Mouse (Mus musculus): ENCODE measurements around the gene Bves. TPM values are rescaled to one million over a fixed set of nuclear protein-coding genes. Genes with fewer than 3 reads are reported as not detected.
"Not testable (repeated sequence)": the region's sequence is repeated elsewhere in the genome, so short reads cannot be mapped to it uniquely, and the experiment has no call there.

Bves gene
- total RNA-seq (2021): 10 to 100 TPM; 83.4 to 85.3 TPM

DNA sequence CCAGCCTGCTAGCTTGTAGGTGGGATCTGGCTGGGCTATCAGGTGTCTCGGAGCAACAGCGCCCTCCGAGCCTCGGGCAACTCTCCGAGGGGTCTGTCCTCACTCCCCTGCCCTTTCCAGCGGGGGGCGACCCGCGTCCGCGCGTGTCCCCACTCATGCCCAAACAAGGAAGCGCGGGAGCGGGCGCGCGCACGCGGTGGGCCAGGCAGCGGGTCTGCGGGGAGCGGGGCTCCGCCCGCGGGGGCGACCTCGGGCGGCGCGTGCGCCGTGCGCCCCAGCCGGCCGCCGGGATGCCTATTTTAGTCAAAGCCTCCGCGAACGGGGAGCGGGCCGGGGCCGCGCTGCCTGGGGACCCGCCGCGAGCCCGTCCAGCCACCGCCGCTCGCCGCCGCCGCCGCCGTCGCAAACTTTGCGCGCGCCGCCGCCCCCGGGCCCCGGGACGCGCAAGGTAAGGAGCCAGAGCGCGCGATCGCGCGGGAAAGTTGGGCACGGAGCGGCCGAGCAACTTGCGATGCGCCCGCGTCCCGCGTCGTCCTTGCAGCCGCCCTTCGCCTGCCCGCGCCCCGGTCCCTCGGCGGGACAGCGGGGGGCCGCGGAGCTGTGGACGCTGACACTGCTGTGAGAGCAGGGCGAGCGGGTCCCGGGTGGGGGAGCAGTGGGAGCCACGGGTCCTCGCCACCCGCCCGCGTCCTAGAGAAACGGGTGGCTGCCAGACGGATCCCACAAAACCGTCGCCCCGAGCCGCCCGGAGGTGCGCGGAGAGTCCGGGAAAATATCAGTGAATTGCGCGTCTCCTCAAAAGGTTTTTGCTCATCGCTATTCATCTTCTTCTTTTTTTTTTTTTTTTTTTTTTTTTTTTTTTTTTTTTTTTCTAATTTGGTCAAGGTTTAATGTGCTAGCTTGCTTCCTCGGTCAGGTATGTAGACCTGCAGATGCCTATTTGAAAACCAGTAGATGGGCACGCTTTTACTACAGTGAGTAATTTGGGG lies at the start of gene Bves:
TSS of gene Bves (plus strand) at position 339 of the 989 bp plus-strand sequence.
- peak; percentile 81 for DNase-seq

DNA sequence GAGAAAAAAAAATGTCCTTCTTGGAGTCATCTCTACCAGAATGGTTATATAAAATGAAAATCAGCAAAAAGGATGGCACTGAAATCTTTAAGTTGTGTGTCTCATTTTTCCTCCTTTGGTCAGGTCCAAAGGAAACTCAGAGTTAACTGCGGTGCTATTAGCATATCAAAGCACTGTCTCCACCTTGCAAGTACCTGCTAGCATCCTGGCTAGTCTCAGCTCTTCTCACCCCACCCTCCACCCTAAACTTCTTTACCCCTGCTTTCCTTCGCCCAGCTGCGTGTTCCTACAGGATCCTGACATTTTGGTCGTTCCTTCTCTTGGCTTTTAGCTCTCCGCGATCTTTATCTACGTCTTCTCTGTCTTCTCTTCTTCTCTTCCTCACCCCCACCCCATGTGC lies 47.2 kb upstream of the Bves start:
- no peak for DNase-seq

DNA sequence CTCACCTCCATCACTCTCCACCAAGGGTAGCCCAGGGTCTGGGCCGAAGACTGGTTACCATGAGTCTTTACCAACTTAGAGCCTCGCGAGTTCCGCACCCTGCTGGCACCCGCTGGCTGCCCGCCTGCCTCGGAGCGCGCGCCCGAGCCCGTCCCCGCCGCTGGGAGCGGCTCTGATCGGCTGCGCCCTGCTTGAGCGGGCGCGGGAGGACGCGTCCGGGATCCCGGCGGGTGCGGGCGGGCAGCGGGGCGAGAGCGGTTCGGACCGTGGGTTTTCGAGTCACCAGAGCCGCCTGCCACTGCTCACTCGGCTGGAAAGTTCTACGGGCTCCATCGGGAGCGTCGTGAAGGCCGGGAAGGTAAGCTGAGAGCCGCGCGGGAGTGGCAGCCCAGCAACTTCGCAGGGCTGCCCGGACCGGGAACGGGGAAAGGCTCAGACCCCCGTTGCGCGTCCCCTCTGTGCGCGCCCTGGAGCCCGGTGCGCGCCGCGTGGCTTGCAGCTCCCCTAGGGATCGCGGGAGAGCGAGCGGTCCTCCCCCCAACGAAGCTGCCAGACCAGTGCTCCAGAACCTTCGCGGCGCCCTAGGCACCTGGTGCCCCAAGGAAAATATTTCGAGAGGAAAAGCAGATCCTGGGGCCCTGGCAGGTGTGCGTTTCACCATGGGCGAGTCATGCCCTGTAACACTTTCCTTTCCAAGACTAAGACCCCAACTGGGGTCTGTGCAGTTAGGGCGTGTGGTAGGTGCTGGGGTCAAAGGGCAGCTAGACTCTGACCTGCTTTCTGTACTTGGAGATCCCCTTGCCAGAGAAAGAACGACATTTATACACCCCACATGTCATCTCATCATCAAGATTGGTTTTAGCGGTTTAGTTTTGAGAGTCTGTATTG lies 46.1 kb upstream of the Bves start:
- peak; percentile 72 for DNase-seq

DNA sequence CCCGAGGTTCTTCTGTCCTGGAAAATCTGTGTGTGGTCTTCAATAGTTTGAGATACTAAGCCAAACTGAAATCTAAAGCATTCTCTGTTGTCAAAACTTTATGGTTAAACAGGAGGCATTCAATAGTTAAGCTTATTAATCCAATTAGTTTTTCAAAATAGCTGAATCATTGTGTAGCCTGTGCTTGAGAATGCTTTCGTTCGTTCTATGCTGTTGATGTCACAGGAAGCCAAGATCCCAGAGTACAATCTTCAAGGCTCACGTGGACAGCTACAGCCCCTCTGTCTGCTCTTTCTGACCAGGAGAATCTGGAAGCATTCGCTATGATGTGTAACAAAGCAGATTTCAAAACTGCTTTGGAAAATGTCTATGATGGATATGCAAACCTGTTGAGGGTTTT lies 45.0 kb upstream of the Bves start:
- no peak for DNase-seq

GRCm38 (mm10) chr10:45292159-45292558 lies 43.4 kb upstream of the Bves start:
- not testable (repeated sequence) for DNase-seq

- no peak for DNase-seq
These were observed 40.5 kb upstream of the Bves start for GRCm38 (mm10) chr10:45295093-45295492.

GRCm38 (mm10) chr10:45298503-45298902 lies 37.1 kb upstream of the Bves start:
- no peak for DNase-seq

DNA sequence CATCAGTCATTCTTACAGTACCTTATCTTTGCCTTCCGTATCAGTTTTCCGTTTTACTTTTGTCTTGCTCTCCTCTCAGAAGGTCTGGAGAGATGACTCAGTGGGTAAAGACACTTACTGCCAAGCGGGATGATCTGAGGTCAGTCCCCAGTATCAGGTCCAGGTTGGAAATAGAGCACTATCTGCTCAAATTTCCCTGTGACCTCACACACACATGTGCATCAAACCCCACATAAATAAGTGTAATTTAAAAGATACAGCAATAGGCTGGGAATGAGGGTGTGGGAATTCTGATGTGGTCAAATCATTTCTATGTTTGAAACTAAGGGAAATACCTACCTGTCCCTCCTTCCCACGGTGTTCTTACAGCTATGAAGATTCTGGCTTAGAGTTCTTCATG lies 36.1 kb upstream of the Bves start:
- DNase-seq: no peak

DNA sequence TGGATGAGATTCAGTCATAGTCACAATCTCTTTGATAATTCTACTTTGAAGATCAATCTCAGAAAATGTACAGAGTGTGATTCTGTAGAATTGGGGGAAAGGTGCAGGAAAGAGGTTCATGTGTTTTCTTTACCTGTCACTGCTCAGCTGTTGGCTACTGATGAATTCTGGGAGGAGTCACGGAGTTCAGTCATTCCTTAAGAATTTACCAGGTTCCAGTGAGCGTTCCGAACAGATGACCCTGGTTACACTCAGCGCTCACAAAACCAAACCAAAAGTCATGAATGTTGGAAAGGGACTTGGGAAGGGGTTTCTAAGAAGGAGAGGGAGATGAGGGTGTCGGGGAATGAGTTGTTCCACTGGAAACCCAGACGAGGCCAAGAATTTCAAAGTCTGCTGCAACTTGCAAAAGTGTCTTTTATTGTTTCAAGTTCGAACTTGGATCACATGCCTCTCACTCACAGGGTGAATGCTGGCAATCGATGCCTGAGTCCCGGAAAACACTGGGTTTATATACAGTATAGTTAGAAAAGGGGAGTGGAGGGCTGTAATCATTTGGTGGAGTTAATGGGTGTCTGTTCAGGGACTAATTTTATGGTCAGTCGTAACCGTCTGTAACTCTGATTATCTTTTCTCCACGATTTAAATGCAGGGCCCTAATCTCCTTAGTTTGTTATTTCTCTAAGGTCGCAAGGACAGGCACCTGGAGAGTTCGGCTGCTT lies 32.1 kb upstream of the Bves start:
- DNase-seq: no peak

GRCm38 (mm10) chr10:45305173-45305572 lies 30.4 kb upstream of the Bves start:
- DNase-seq: no peak

DNA sequence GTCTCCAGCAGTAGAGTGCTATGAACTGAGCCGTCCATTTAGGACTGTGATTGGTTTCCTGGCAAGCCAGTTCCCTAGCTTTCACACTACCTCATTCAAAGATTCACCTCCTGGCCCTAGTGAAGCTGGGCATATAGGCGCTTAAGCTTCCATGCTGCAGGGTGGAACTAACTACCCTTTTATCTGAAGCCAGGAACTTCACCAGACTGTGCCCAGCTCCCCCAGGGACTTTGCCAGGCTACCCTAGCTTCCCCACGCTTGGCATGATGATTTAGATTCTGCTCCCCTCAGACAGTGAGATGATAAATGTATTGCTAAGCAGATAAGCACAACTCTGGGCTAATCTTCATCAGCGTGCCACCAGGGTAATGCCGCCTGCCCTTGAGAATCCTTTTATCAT lies 24.4 kb upstream of the Bves start:
- no peak for DNase-seq

GRCm38 (mm10) chr10:45311624-45312023 lies 23.9 kb upstream of the Bves start:
- no peak for DNase-seq

GRCm38 (mm10) chr10:45314865-45315264 lies 20.7 kb upstream of the Bves start:
- DNase-seq: no peak

GRCm38 (mm10) chr10:45318922-45319321 lies 16.6 kb upstream of the Bves start:
- no peak for DNase-seq

- DNase-seq: no peak
These were observed 15.3 kb upstream of the Bves start for GRCm38 (mm10) chr10:45320296-45320695.

- no peak for DNase-seq
These were observed 11.4 kb upstream of the Bves start for GRCm38 (mm10) chr10:45324159-45324558.

- no peak for DNase-seq
These were observed 7.2 kb upstream of the Bves start for GRCm38 (mm10) chr10:45328196-45329000.

- DNase-seq: no peak
These were observed 647 bp upstream of the Bves start for GRCm38 (mm10) chr10:45334925-45335324.

DNA sequence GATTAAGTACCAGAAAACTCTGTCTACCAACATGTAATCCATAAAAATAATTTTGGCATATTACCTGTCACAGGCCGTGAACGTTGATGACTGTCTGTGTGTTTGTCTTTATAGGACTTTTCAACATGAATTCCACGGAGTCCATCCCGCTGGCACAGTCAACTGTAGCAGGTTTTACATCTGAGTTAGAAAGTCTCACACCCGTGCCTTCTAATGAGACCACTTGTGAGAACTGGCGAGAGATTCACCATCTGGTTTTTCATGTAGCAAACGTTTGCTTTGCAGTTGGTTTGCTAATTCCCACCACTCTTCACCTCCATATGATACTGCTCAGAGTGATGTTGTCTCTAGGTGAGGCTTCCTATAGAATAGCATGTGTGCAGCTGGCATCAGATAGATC lies 3.5 kb downstream of the Bves start:
- no peak for DNase-seq

DNA sequence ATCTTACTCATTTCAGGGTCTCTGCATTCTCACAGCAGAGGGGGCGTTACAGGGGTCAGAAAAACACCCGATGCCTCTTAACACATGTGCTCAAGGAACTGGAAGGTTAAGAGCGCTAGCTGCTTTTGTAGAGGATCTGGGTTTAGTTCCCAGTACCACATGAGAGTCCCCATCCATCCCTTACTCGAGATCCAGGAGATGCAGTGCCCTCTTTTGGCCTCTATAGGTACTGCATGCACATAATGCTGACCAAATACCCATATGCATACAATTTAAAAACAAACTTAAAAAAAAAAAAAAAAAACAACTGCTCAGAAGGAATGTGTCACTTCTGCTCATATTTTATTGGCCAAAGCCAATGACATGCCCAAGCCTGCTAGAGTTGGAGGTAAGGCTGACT lies 8.8 kb downstream of the Bves start:
- DNase-seq: no peak

- no peak for DNase-seq
These were observed 9.6 kb downstream of the Bves start for GRCm38 (mm10) chr10:45345217-45345616.

DNA sequence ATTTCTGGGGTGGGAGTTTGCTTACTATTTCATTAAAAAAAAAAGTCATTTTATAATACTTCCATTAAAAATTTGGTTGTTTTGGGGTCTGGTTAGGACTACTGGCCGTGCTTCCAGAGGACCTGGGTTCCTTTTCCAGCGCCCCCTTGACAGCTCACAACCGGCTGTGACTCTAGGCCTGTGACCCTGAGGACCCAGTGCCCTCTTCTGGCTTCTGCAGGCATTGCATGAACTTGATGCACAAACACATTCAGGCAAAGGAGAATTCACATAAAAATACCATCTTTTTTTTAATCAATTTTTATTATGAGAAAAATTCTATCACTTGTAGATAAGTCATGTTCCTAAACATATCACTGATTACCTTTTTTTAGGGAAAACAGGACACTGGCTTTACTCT lies 12.6 kb downstream of the Bves start:
- DNase-seq: not testable (repeated sequence)

All from heart, postnatal 4 days (tissue).